Comparison of ENCODE assay signal across 8 mouse cellular contexts in the genomic region with DNA sequence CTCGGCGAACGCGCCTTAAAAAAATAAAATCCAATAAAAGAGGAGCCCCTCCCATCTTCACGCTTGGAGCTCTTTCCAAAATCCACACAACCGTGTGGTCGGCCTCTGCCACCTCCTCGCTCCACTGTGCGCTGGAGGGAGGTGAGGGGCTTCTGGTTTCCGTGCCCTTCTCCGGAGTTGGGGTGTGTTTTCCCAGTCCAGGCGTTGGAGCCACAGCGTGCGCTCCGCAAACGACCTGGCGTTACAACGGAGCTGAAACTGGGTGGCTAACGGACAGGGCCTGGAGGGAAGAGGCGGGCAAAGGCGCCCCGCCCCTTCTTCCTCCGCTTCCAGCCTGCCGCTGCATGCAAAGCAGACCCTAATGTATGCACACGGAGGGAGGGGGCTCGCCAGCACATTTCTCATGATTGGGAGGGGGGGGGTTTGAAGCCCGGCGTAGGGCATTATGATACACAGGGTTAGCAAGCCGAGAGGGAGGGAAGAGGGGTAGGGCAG. TPM values are rescaled to one million over a fixed set of nuclear protein-coding genes. Genes with fewer than 3 reads are reported as not detected.
DNase-seq lines count a peak whose midpoint lies in the region; ATAC-seq lines count a peak whose summit lies in the region.

No protein-coding gene starts in this region.

- peak; percentile 82 for DNase-seq in MN1 (ENCODE audit: low spot score)
- DNase-seq in cerebellum, adult 8-10 months = peak; percentile 74
- peak; percentile 81 for DNase-seq in forelimb bud, embryonic 11.5 days (ENCODE audit: low read depth, low spot score)
- peak; percentile 43 for DNase-seq in layer of hippocampus, adult 9-10 months (ENCODE audit: low spot score)
- peak; percentile 42 for DNase-seq in ovary, postnatal 14 days (ENCODE audit: low spot score)
- peak; percentile 66 to 72 for DNase-seq in thymus, postnatal 10 days (ENCODE audit: low spot score in 2 of 2)

- under 1% methylated on average over 29 of the region's 29 CpGs for WGBS in lung, embryonic 15.5 days

- H3K27ac ChIP-seq in lung, embryonic 15.5 days = peak overlapping the region; percentile 99

- no peaks in the 10 kb centered on the region for H3K36me3 ChIP-seq in lung, embryonic 15.5 days

- no peaks in the 10 kb centered on the region for H3K27me3 ChIP-seq in lung, embryonic 15.5 days

- ATAC-seq in hematopoietic stem cell, adult 5-6 weeks (replicated peaks in 1 of 2; ENCODE audit: insufficient read depth in 1 of 2, low FRiP score in 2 of 2, low TSS enrichment in 1 of 2, low read depth in 1 of 2, poor library complexity in 2 of 2, severe bottlenecking in 2 of 2) = peak; percentile 40 to 46
- peak; percentile 78 for ATAC-seq in lung, embryonic 15.5 days (ENCODE audit: borderline replicate concordance, extremely low read depth, low FRiP score, low TSS enrichment)

- H3K9ac ChIP-seq in lung, embryonic 15.5 days = peak overlapping the region; percentile 83

- peaks cover 39% of the 10 kb centered on the region for H3K4me1 ChIP-seq in lung, embryonic 15.5 days

- no peaks in the 10 kb centered on the region for H3K9me3 ChIP-seq in lung, embryonic 15.5 days

- peak overlapping the region; percentile 97 for H3K4me3 ChIP-seq in lung, embryonic 15.5 days

- H3K4me2 ChIP-seq in lung, embryonic 15.5 days = peak overlapping the region; percentile 100

RNA-seq across cellular contexts. Expression of gene Kmt2a, which starts 0.9 kb away (rescaled TPM):
- total RNA-seq in hematopoietic stem cell, adult 5-6 weeks (2017) = 22.9 and 27.1 TPM in 2 replicates
- 11.2 and 15.5 TPM in 2 replicates for polyA plus RNA-seq in lung, embryonic 15.5 days (2015; fragmentation: Nextera tagmentation; extraction: Ambion mirVana)

RNA-seq across cellular contexts. Expression of gene Atp5l, which starts 38.6 kb away (rescaled TPM):
- total RNA-seq in hematopoietic stem cell, adult 5-6 weeks (2017) = 93.3 and 114 TPM in 2 replicates
- 636 and 712 TPM in 2 replicates for polyA plus RNA-seq in lung, embryonic 15.5 days (2015; fragmentation: Nextera tagmentation; extraction: Ambion mirVana)

Comparison
In these comparisons a context has a peak if more than half of its experiments do, and no peak if none do; other contexts are left out.
1. Peak in every context shown above with its lines: DNase-seq, ATAC-seq, H3K4me3 ChIP-seq and H3K27ac ChIP-seq.